Mouse (Mus musculus): ENCODE measurements around the gene Zfp296. TPM values are rescaled to one million over a fixed set of nuclear protein-coding genes. Genes with fewer than 3 reads are reported as not detected.

Zfp296 gene
- polyA plus RNA-seq (2014; fragmentation: Nextera tagmentation; extraction: Ambion mirVana), result 0.13 and 0.16 TPM in 2 replicates

DNA sequence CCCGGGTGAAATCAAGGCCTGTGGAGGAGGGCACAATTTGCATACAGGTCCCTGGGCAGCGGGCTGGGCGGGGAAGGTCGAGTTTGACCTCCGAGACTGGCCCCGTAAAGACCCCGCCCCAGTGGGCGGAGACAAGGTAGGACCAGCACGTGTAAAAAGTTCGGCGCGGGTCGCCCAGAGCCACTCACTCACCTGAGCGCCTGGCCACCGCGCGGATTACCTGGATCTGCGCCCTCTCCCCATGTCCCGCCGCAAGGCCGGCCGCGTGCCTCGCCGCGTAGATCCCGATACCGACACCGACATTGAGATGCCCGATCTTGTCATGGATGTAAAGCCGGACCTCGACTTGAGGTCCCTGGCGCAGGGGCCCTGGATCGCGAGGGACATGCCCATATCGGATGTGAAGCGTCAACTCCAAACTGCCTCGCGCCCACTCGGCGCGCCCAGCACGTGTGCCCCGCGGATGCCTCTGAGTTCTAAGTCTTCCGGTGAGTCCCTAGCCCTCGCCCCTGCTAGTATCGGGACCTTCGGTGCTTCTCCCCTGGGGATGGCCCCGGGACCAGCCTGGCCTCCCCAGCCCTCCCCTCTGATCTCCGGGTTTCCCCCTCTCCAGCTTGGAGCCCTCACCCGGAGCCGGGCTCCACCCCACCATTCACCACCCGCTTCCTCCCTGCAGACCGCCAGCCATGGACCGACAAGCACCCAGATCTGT, at the start of gene Zfp296, which contains the start of gene Gemin7:
Zfp296 (plus strand) TSS at position 147 of the 712 bp plus-strand sequence.
Gemin7 (minus strand) TSS at position 455 of the 712 bp plus-strand sequence.
- ATAC-seq (ENCODE audit: low FRiP score) (no peak), DNase-seq (ENCODE audit: low spot score) (no peak)
- Histone ChIP-seq H3K9me3 (ENCODE audit: control insufficient read depth, low read length) (no peaks in the 10 kb centered on the region), H3K9ac (peak within 1 kb of the TSS; percentile 18; the same call in 1 of the 2 replicates), H3K4me2 (replicated peaks) (peak within 1 kb of the TSS; percentile 45), H3K4me1 (replicated peaks; ENCODE audit: control insufficient read depth, insufficient read depth, low read length) (peaks cover 13% of the 10 kb centered on the region), H3K27me3 (ENCODE audit: control insufficient read depth, insufficient read depth, low read length) (peaks cover 50% of the 10 kb centered on the region), H3K27ac (no peak within 1 kb of the TSS), H3K36me3 (replicated peaks; ENCODE audit: control insufficient read depth, insufficient read depth) (peaks cover 26% of the 10 kb centered on the region), H3K4me3 (replicated peaks; ENCODE audit: low read length) (peak within 1 kb of the TSS; percentile 20)
- WGBS, result 3% methylated on average over 53 of the region's 56 CpGs

DNA sequence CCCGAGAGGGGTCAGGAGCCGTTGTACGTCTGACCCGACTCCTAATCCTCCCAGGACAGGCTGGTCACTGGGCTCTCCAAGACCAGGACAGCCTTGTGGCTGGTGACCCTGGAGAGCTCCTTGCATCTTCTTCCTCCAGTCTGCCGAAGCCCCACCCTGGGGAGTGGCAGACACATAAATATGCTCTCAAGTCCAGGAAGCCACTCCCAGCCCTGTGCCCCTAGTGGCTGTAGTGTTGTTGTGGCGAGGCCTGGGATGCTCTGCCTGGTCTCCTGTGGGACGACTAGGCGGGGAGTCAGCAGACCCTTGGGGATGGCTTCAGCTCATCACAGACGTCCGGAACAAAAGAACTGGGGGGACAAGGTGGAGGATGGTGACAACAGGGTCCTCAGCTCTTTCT, 46.0 kb upstream of the Zfp296 start:
- DNase-seq (ENCODE audit: low spot score), result no peak
- Histone ChIP-seq H3K27me3 (ENCODE audit: control insufficient read depth, insufficient read depth, low read length) (no peaks in the 10 kb centered on the region), H3K27ac (no peak overlapping the region), H3K36me3 (replicated peaks; ENCODE audit: control insufficient read depth, insufficient read depth) (peaks cover 54% of the 10 kb centered on the region), H3K9me3 (ENCODE audit: control insufficient read depth, low read length) (no peaks in the 10 kb centered on the region), H3K9ac (no peak overlapping the region), H3K4me2 (replicated peaks) (no peak overlapping the region), H3K4me1 (replicated peaks; ENCODE audit: control insufficient read depth, insufficient read depth, low read length) (no peaks in the 10 kb centered on the region), H3K4me3 (replicated peaks; ENCODE audit: low read length) (no peak overlapping the region)
- ATAC-seq (ENCODE audit: low FRiP score), result no peak
- 79% methylated on average over 10 of the region's 10 CpGs for WGBS

DNA sequence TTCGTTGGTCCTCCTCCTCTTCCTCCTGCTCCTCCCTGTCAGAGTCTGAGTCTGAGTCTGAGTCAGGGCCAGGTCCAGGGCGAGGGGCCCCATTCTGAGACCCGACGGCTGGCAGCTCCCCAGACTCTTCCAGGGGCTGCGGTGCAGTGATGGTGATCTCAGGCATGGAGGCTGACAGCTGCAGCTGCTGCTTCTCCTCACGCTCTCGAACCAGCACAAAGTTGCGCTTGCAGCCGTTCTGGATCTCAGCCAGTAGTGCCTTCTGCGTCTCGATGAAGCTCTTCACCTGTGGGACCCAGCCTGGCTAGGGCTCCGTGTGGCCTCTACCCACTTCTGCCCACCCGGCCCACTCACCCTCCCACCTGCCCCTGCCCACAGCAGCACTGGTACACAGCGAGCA, 44.8 kb upstream of the Zfp296 start:
- H3K4me2 ChIP-seq (replicated peaks), result no peak overlapping the region
- H3K9me3 ChIP-seq (ENCODE audit: control insufficient read depth, low read length), result no peaks in the 10 kb centered on the region
- ATAC-seq (ENCODE audit: low FRiP score) (no peak), DNase-seq (ENCODE audit: low spot score) (no peak)
- H3K4me1 ChIP-seq (replicated peaks; ENCODE audit: control insufficient read depth, insufficient read depth, low read length), result 0 out of 2 replicates have a peak, but pooled peaks cover 2% of the 10 kb centered on the region
- 88% methylated on average over 13 of the region's 14 CpGs for WGBS
- H3K36me3 ChIP-seq (replicated peaks; ENCODE audit: control insufficient read depth, insufficient read depth), result peaks cover 54% of the 10 kb centered on the region
- H3K9ac ChIP-seq, result no peak overlapping the region
- no peaks in the 10 kb centered on the region for H3K27me3 ChIP-seq (ENCODE audit: control insufficient read depth, insufficient read depth, low read length)
- H3K27ac ChIP-seq, result no peak overlapping the region
- H3K4me3 ChIP-seq (replicated peaks; ENCODE audit: low read length), result no peak overlapping the region

DNA sequence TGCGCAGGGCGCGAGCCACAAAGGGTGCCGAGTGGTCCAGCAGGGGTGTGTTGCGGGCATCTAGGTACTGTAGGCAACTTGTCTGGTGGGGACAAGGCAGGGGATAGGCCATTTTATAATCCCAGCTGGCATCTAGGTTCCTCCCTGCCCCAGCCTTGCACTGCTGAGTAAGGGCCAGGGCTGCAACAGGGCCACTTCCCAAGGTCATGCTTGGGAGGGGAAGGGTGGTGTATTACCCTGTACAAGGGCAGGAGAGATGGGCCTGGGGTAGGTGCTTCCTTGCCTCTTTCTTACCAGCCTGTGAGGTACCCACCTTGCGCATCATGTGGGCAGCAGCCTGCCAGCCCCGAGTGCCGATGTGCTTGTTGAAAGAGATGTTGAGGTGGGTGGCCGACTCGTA, 42.4 kb upstream of the Zfp296 start:
- Histone ChIP-seq H3K9ac (no peak overlapping the region), H3K36me3 (replicated peaks; ENCODE audit: control insufficient read depth, insufficient read depth) (peaks cover 50% of the 10 kb centered on the region), H3K9me3 (ENCODE audit: control insufficient read depth, low read length) (no peaks in the 10 kb centered on the region), H3K27ac (no peak overlapping the region), H3K4me3 (replicated peaks; ENCODE audit: low read length) (no peak overlapping the region), H3K27me3 (ENCODE audit: control insufficient read depth, insufficient read depth, low read length) (no peaks in the 10 kb centered on the region), H3K4me1 (replicated peaks; ENCODE audit: control insufficient read depth, insufficient read depth, low read length) (0 out of 2 replicates have a peak, but pooled peaks cover 8% of the 10 kb centered on the region), H3K4me2 (replicated peaks) (no peak overlapping the region)
- ATAC-seq (ENCODE audit: low FRiP score), result no peak
- WGBS, result 91% methylated on average over 10 of the region's 10 CpGs
- no peak for DNase-seq (ENCODE audit: low spot score)

DNA sequence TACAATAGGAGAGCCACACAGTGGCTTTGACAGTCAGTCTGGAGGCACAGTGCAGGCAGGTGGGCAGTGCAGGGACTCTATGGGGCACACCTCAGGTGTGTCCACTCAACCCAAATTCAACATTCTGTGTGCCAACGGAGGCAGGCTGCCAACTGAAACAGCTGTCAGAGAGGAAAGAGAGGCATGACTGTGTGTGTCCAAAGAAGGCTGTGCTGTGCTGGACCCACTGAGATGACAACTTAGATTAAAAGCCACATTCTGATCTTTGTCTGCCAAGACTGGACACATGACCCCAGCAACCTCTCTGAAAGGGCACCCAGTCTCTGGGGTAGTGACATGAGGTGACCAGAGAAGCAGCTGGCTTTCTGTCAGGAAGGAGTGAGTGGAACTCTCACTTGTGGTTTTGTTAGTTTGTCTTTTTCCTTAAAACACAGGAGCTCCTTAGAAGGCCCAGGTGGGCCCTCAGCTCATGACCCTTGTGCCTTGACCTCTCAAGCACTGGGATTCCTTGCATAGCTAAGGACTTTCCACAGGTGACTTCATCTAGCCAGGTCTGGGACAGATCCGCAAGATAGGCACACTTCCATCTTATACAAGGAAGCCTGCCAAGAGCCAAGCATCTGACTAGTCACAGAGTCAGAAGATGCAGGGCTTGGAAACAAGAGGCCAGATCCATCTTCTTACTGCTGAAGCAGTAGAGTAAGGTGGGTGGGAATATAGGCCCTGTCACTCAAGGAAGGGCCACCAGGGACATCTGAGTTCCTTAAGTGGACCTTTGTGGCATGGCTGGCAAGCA, 36.1 kb upstream of the Zfp296 start:
- H3K27ac ChIP-seq, result no peak overlapping the region
- H3K9ac ChIP-seq, result no peak overlapping the region

DNA sequence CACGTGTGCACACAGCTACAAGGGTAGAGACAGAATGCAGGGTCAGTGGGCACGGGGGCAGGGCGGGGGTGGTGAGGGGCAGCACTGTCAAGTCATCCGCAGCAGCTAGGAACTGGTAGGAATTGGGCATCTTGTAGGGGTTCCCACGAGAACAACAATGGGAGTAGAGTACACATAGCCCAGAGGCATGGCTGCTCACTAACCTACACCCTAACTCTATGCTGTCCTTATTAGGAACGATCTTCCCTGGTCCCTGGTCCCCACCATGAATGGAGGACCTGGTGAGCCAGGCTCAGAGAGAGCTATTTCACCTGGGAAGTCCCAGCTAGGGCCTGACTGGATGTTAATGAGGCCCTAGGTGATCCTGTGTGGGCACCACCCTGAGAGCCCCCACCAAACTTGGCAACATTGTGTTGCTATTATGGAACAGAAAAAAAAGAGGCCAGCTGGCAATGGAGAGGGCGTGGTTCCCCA, 35.4 kb upstream of the Zfp296 start:
- peak; percentile 47 for ATAC-seq (ENCODE audit: low FRiP score)
- H3K36me3 ChIP-seq (replicated peaks; ENCODE audit: control insufficient read depth, insufficient read depth), result no peaks in the 10 kb centered on the region
- no peak overlapping the region for H3K27ac ChIP-seq
- H3K9me3 ChIP-seq (ENCODE audit: control insufficient read depth, low read length), result no peaks in the 10 kb centered on the region
- H3K27me3 ChIP-seq (ENCODE audit: control insufficient read depth, insufficient read depth, low read length), result no peaks in the 10 kb centered on the region
- peaks cover 22% of the 10 kb centered on the region for H3K4me1 ChIP-seq (replicated peaks; ENCODE audit: control insufficient read depth, insufficient read depth, low read length)
- H3K9ac ChIP-seq, result no peak overlapping the region
- 59% methylated on average over 7 of the region's 7 CpGs for WGBS
- no peak for DNase-seq (ENCODE audit: low spot score)
- H3K4me2 ChIP-seq (replicated peaks), result no peak overlapping the region
- no peak overlapping the region for H3K4me3 ChIP-seq (replicated peaks; ENCODE audit: low read length)

More for the DNA sequence above, 36.1 kb upstream of the Zfp296 start:
- WGBS, result 96% methylated on average over 2 of the region's 2 CpGs
- H3K27me3 ChIP-seq (ENCODE audit: control insufficient read depth, insufficient read depth, low read length), result no peaks in the 10 kb centered on the region
- H3K4me2 ChIP-seq (replicated peaks), result no peak overlapping the region
- H3K9me3 ChIP-seq (ENCODE audit: control insufficient read depth, low read length), result no peaks in the 10 kb centered on the region
- ATAC-seq (ENCODE audit: low FRiP score), result no peak
- DNase-seq (ENCODE audit: low spot score), result no peak
- H3K4me3 ChIP-seq (replicated peaks; ENCODE audit: low read length), result no peak overlapping the region
- H3K36me3 ChIP-seq (replicated peaks; ENCODE audit: control insufficient read depth, insufficient read depth), result no peaks in the 10 kb centered on the region
- H3K4me1 ChIP-seq (replicated peaks; ENCODE audit: control insufficient read depth, insufficient read depth, low read length), result peaks cover 22% of the 10 kb centered on the region

DNA sequence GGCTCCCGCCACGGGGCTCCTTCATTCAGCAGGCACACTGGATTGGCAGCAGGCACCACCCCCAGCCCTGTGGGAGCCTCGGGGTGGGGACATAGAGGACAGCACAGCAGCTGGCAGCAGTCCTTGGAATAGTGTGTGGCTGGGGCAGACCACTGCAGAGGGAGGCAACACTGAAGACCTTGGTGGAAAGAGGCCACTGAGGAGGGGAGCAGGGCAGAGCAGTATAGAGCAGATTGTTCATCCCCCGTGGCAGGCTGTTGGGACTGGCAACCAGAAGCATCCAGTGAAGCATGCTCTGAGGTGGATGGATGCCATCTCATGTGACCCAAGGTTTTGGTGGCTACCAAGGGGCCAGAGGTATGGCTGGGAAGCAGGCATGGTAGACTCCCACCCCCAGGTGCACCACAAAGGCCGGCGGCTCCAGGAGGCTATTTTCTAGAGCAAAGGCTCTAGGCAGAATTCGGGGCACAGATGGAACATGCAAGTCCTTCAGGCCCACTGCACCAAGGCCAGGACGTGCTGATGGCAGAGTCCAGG, 34.9 kb upstream of the Zfp296 start:
- Histone ChIP-seq H3K9ac (no peak overlapping the region), H3K4me2 (replicated peaks) (no peak overlapping the region), H3K9me3 (ENCODE audit: control insufficient read depth, low read length) (no peaks in the 10 kb centered on the region), H3K36me3 (replicated peaks; ENCODE audit: control insufficient read depth, insufficient read depth) (no peaks in the 10 kb centered on the region), H3K4me3 (replicated peaks; ENCODE audit: low read length) (no peak overlapping the region), H3K4me1 (replicated peaks; ENCODE audit: control insufficient read depth, insufficient read depth, low read length) (peaks cover 21% of the 10 kb centered on the region), H3K27ac (no peak overlapping the region), H3K27me3 (ENCODE audit: control insufficient read depth, insufficient read depth, low read length) (no peaks in the 10 kb centered on the region)
- DNase-seq (ENCODE audit: low spot score) (no peak), ATAC-seq (ENCODE audit: low FRiP score) (peak; percentile 83)
- 53% methylated on average over 8 of the region's 8 CpGs for WGBS

DNA sequence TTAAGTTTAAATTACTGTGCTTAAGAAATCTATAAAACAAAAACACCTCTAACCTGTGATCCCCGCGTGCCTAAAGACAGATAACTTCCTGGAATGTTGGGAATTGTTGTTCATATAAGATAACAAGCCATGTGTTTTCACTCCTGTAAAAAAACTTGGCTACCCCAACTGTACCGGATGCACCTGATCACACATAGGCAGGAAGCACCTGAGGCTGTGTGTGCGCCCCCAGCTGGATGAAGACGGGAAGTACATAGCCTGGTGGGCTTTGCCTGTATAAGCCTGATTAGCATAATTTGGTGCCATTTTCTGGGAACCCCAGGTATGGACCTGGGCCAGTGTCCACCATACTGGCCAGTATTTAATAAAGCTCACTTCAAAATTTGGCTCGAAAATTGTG, 33.5 kb upstream of the Zfp296 start:
- H3K9ac ChIP-seq, result no peak overlapping the region
- 56% methylated on average over 6 of the region's 6 CpGs for WGBS
- DNase-seq (ENCODE audit: low spot score) (no peak), ATAC-seq (ENCODE audit: low FRiP score) (no peak)
- H3K27ac ChIP-seq, result no peak overlapping the region
- H3K27me3 ChIP-seq (ENCODE audit: control insufficient read depth, insufficient read depth, low read length), result no peaks in the 10 kb centered on the region
- H3K36me3 ChIP-seq (replicated peaks; ENCODE audit: control insufficient read depth, insufficient read depth), result no peaks in the 10 kb centered on the region
- H3K4me2 ChIP-seq (replicated peaks), result no peak overlapping the region
- no peak overlapping the region for H3K4me3 ChIP-seq (replicated peaks; ENCODE audit: low read length)
- no peaks in the 10 kb centered on the region for H3K9me3 ChIP-seq (ENCODE audit: control insufficient read depth, low read length)
- H3K4me1 ChIP-seq (replicated peaks; ENCODE audit: control insufficient read depth, insufficient read depth, low read length), result peaks cover 14% of the 10 kb centered on the region

DNA sequence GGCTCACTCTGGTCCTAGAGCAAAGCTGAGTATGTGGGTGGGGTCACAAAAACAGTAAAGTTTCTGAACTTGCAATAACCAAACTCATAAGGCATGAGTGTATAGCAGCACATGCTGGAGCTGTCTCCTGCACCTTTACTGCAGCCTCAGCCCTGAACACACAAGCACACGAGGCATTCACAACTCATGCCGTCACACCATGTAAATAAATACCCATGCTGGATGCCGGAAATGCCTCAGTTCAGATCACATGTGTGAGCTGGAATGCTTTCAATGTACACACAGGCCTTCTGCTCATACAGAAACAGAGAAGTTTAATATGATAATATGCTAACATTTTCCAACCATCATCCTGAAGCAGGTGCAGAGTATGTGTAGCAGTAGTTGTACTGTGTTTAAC, 31.1 kb upstream of the Zfp296 start:
- H3K4me2 ChIP-seq (replicated peaks), result no peak overlapping the region
- no peaks in the 10 kb centered on the region for H3K27me3 ChIP-seq (ENCODE audit: control insufficient read depth, insufficient read depth, low read length)
- no peaks in the 10 kb centered on the region for H3K36me3 ChIP-seq (replicated peaks; ENCODE audit: control insufficient read depth, insufficient read depth)
- peaks cover 14% of the 10 kb centered on the region for H3K4me1 ChIP-seq (replicated peaks; ENCODE audit: control insufficient read depth, insufficient read depth, low read length)
- DNase-seq (ENCODE audit: low spot score) (no peak), ATAC-seq (ENCODE audit: low FRiP score) (no peak)
- 80% methylated on average over 3 of the region's 3 CpGs for WGBS
- H3K9ac ChIP-seq, result no peak overlapping the region
- no peaks in the 10 kb centered on the region for H3K9me3 ChIP-seq (ENCODE audit: control insufficient read depth, low read length)
- H3K27ac ChIP-seq, result no peak overlapping the region
- H3K4me3 ChIP-seq (replicated peaks; ENCODE audit: low read length), result no peak overlapping the region

Data from hindbrain, embryonic 14.5 days (tissue).